In genomic region chr15:87603316-87603715, GRCm38 (mm10) we compare ENCODE assay signal across 27 mouse cellular contexts. TPM values are rescaled to one million over a fixed set of nuclear protein-coding genes. Genes with fewer than 3 reads are reported as not detected.
"Had no signal": no experiment of that assay in that cellular context is flagged by ENCODE, and none has a peak within 500 bp of the region (broad histone marks: within the 10 kb centered on the region; RNA-seq: fewer than 3 reads in every experiment).

No protein-coding gene starts in this region.

- H3K27me3 ChIP-seq: embryonic facial prominence, embryonic 12.5 days; embryonic facial prominence, embryonic 13.5 days; embryonic facial prominence, embryonic 15.5 days; forebrain, embryonic 12.5 days; forebrain, embryonic 13.5 days; forebrain, embryonic 15.5 days had no signal

- ATAC-seq: forebrain, embryonic 13.5 days; forebrain, embryonic 14.5 days; forebrain, embryonic 15.5 days; forebrain, embryonic 16.5 days; forebrain, postnatal 0 days had no signal

- H3K9me3 ChIP-seq: embryonic facial prominence, embryonic 10.5 days; embryonic facial prominence, embryonic 12.5 days; embryonic facial prominence, embryonic 13.5 days; embryonic facial prominence, embryonic 15.5 days; forebrain, embryonic 10.5 days; forebrain, embryonic 12.5 days; forebrain, embryonic 13.5 days; forebrain, embryonic 15.5 days had no signal

- DNase-seq: cerebellum, adult 2 months; cerebellum, adult 8-10 months; cerebellum, adult 9-10 months; cerebellum, adult 9-11 months; cerebellum, postnatal 10 days; cerebellum, postnatal 14 days; cerebellum, postnatal 25 days; cerebellum, postnatal 36 days; embryo, embryonic 11 days; forebrain, postnatal 0 days; gastrocnemius, adult 2 months; gastrocnemius, postnatal 10 days; gastrocnemius, postnatal 14 days; gastrocnemius, postnatal 25 days; gastrocnemius, postnatal 36 days; heart, adult 18-20 months had no signal

- H3K4me2 ChIP-seq: embryonic facial prominence, embryonic 12.5 days; embryonic facial prominence, embryonic 13.5 days; embryonic facial prominence, embryonic 15.5 days; forebrain, embryonic 12.5 days; forebrain, embryonic 13.5 days; forebrain, embryonic 15.5 days had no signal

- H3K27ac ChIP-seq: embryonic facial prominence, embryonic 10.5 days; embryonic facial prominence, embryonic 12.5 days; embryonic facial prominence, embryonic 13.5 days; embryonic facial prominence, embryonic 15.5 days; forebrain, embryonic 10.5 days; forebrain, embryonic 12.5 days; forebrain, embryonic 13.5 days; forebrain, embryonic 15.5 days; gastrocnemius, adult 2 months had no signal

- H3K4me3 ChIP-seq: embryonic facial prominence, embryonic 10.5 days; embryonic facial prominence, embryonic 12.5 days; embryonic facial prominence, embryonic 13.5 days; embryonic facial prominence, embryonic 15.5 days; erythroblast, embryonic 14.5 days; forebrain, embryonic 10.5 days; forebrain, embryonic 12.5 days; forebrain, embryonic 13.5 days; forebrain, embryonic 15.5 days; gastrocnemius, adult 2 months had no signal

- H3K9ac ChIP-seq: embryonic facial prominence, embryonic 12.5 days; embryonic facial prominence, embryonic 13.5 days; embryonic facial prominence, embryonic 15.5 days; forebrain, embryonic 12.5 days; forebrain, embryonic 13.5 days; forebrain, embryonic 15.5 days; forebrain, postnatal 0 days had no signal

- H3K4me1 ChIP-seq: embryonic facial prominence, embryonic 10.5 days; embryonic facial prominence, embryonic 12.5 days; embryonic facial prominence, embryonic 13.5 days; embryonic facial prominence, embryonic 15.5 days had no signal

- H3K36me3 ChIP-seq: embryonic facial prominence, embryonic 10.5 days; embryonic facial prominence, embryonic 12.5 days; embryonic facial prominence, embryonic 13.5 days; embryonic facial prominence, embryonic 15.5 days; forebrain, embryonic 10.5 days; forebrain, embryonic 12.5 days; forebrain, embryonic 15.5 days had no signal

RNA-seq across cellular contexts. Expression of gene Fam19a5, which starts 59.2 kb away (rescaled TPM):
- polyA plus RNA-seq: erythroblast, embryonic 14.5 days had no signal
